Mouse (Mus musculus) ovary, adult 18-20 months (tissue): ENCODE results near the gene Atp8b3.

Source experiments
- DNase-seq: peaks from one replicate; pipeline ENCODE4 v3.0.0; 2022; ENCODE audit warnings: low spot score, mixed read lengths

Gene Atp8b3

GRCm38 (mm10) chr10:80519287-80519686, 19.6 kb downstream of the Atp8b3 start:
- no peak for DNase-seq

GRCm38 (mm10) chr10:80513739-80514138, 25.2 kb downstream of the Atp8b3 start:
- DNase-seq = no peak

- DNase-seq = no peak
These were observed 28.7 kb downstream of the Atp8b3 start for GRCm38 (mm10) chr10:80510273-80510660.

GRCm38 (mm10) chr10:80509412-80510272, 29.3 kb downstream of the Atp8b3 start:
- peak; percentile 44 for DNase-seq

GRCm38 (mm10) chr10:80506222-80506621, 32.7 kb downstream of the Atp8b3 start:
- no peak for DNase-seq

- no peak for DNase-seq
These were observed 34.2 kb downstream of the Atp8b3 start for GRCm38 (mm10) chr10:80504724-80505123.

- no peak for DNase-seq
These were observed 35.2 kb downstream of the Atp8b3 start for GRCm38 (mm10) chr10:80503599-80504220.

GRCm38 (mm10) chr10:80502819-80503314, 36.1 kb downstream of the Atp8b3 start:
- DNase-seq = no peak

GRCm38 (mm10) chr10:80502291-80502690, 36.6 kb downstream of the Atp8b3 start:
- no peak for DNase-seq

GRCm38 (mm10) chr10:80496421-80496820, 42.5 kb downstream of the Atp8b3 start:
- DNase-seq = no peak

GRCm38 (mm10) chr10:80495901-80496300, 43.0 kb downstream of the Atp8b3 start:
- DNase-seq = no peak

GRCm38 (mm10) chr10:80494732-80495131, 44.2 kb downstream of the Atp8b3 start, which contains the start of gene Onecut3:
TSS of gene Onecut3 (plus strand) at chr10:80494835.
- DNase-seq = no peak

- DNase-seq = no peak
These were observed 48.9 kb downstream of the Atp8b3 start for GRCm38 (mm10) chr10:80490051-80490450.

GRCm38 (mm10) chr10:80486862-80487379, 52.0 kb downstream of the Atp8b3 start:
- no peak for DNase-seq

- DNase-seq = no peak
These were observed 57.9 kb downstream of the Atp8b3 start for GRCm38 (mm10) chr10:80481002-80481401.

- DNase-seq = no peak
These were observed 60.4 kb downstream of the Atp8b3 start for GRCm38 (mm10) chr10:80478531-80478930.

GRCm38 (mm10) chr10:80475290-80475959, 63.5 kb downstream of the Atp8b3 start:
- peak; percentile 79 for DNase-seq
